Mouse (Mus musculus): Measurements from ENCODE around the gene Cxcl14. TPM values are rescaled to one million over a fixed set of nuclear protein-coding genes. Genes with fewer than 3 reads are reported as not detected.

Cxcl14 gene
- polyA plus RNA-seq, 1 experiment = 78.2 TPM

DNA sequence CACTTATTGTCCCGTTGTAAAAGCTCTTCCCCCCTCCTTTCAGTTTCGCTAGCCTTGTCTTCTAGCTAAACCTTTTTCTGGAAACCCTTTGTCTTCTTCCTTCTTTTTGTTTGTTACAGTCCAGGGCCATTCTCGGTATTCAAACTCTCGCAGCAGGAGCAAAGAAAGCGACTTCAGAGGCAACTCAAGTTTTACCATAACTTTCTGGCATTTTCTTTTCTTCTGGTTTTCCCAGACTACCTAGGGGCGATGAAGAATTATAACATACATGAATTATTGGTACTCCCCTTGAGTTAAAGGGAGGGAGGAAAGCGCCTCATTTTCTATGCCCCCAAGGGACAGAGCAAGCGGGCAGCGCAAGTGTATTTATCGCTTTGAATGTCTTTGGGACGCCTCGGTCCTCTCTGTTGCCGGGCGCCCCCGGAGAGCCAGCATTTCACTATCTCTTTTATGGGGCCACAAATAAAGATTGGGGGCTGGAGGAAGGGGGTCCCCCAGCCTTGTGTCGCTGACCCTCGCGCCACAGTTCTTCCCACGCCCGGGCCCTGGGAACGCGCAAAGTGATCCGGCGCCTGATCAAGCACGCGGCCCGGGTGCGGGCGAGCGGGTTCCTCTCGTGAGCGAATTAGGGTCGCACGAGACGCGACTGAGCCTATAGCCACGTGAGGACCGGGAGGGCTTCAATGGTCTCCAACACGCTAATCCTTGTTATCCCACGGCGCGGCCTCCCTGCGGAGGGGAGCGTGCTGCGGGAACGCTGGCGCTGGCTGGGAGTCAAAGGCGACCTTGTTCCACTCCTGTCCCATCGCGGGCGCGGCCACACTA lies 37.9 kb downstream of the Cxcl14 start:
- no peak for DNase-seq
- no peaks in the 10 kb centered on the region for H3K4me1 ChIP-seq (ENCODE audit: control insufficient read depth, insufficient read depth, low read length)
- 1% methylated on average over 52 of the region's 52 CpGs for WGBS
- H3K4me3 ChIP-seq (replicated peaks; ENCODE audit: insufficient read depth, low read depth, low read length) = no peak overlapping the region
- TF ChIP-seq CTCF (IDR thresholded peaks at IDR 0.05; ENCODE audit: borderline replicate concordance, insufficient read depth, low read depth, low read length) (no peak), POLR2A (IDR thresholded peaks at IDR 0.05; ENCODE audit: borderline replicate concordance, insufficient read depth, low read length) (no peak)
- peaks cover 4% of the 10 kb centered on the region; the same call in 1 of the 2 replicates for H3K27me3 ChIP-seq (ENCODE audit: control insufficient read depth, insufficient read depth, low read length)
- no peak overlapping the region for H3K27ac ChIP-seq (ENCODE audit: insufficient read depth, low read length)

DNA sequence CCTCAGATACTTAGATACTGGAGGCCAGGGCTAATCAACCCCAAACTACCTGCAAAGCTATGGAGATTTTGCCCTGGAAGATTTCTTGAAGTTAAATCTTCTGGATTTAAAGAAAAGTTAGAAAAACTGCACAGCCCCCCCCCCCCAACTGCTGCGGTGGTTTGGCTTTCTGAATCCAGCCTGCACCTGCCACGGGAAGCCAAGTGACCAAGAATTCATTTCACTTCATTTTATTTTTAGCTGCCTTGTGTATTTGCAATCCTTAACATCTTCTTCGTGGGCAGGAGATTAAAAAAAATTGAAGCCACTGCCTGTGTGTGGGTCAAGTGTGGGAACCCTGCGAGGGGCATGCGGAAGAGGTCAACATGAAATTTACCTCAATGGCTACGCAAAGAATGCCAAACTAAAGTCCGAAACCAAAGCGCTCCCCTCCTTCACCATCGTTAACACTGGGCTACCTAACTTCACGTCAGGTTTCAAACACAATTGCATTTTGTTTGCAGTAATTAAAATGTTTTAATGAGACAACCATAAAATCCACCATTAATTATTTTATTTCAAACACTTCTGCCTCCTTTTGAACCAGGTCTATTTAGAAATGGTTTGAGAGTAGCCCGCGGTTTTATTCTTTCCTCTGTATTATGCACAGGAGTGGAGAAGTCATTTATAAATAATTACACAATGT lies 38.7 kb downstream of the Cxcl14 start:
- peaks cover 5% of the 10 kb centered on the region; the same call in 1 of the 2 replicates for H3K27me3 ChIP-seq (ENCODE audit: control insufficient read depth, insufficient read depth, low read length)
- WGBS = 19% methylated on average over 12 of the region's 12 CpGs
- no peaks in the 10 kb centered on the region for H3K4me1 ChIP-seq (ENCODE audit: control insufficient read depth, insufficient read depth, low read length)
- no peak overlapping the region for H3K4me3 ChIP-seq (replicated peaks; ENCODE audit: insufficient read depth, low read depth, low read length)
- no peak overlapping the region for H3K27ac ChIP-seq (ENCODE audit: insufficient read depth, low read length)
- TF ChIP-seq POLR2A (IDR thresholded peaks at IDR 0.05; ENCODE audit: borderline replicate concordance, insufficient read depth, low read length) (no peak), CTCF (IDR thresholded peaks at IDR 0.05; ENCODE audit: borderline replicate concordance, insufficient read depth, low read depth, low read length) (no peak)
- no peak for DNase-seq

GRCm38 (mm10) chr13:56256716-56257299 lies 39.5 kb downstream of the Cxcl14 start:
- H3K4me1 ChIP-seq (ENCODE audit: control insufficient read depth, insufficient read depth, low read length) = no peaks in the 10 kb centered on the region
- TF ChIP-seq CTCF (IDR thresholded peaks at IDR 0.05; ENCODE audit: borderline replicate concordance, insufficient read depth, low read depth, low read length) (no peak), POLR2A (IDR thresholded peaks at IDR 0.05; ENCODE audit: borderline replicate concordance, insufficient read depth, low read length) (no peak)
- H3K4me3 ChIP-seq (replicated peaks; ENCODE audit: insufficient read depth, low read depth, low read length) = no peak overlapping the region
- H3K27ac ChIP-seq (ENCODE audit: insufficient read depth, low read length) = no peak overlapping the region
- no peak for DNase-seq
- 17% methylated on average over 14 of the region's 14 CpGs for WGBS
- H3K27me3 ChIP-seq (ENCODE audit: control insufficient read depth, insufficient read depth, low read length) = peaks cover 9% of the 10 kb centered on the region; the same call in 1 of the 2 replicates

DNA sequence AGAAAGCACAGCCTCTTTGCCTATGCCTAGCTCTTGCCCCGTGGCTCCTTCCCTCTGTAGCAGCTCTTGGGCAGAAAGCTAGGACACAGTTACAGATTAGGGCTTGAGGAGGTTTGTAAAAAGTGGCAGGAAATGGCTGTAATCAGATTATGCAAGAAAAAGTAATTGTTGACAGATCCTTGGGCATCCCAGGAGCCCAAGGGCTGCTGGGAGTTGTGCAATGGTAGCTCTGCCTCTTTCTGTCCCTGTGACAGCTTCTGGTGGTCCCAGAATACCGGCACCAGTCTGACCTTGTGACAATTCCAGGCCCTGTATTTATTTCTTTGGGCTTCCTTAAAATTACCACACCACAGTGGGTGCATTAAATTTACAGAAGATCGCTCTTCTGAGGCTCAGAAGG lies 43.0 kb downstream of the Cxcl14 start:
- Histone ChIP-seq H3K4me1 (ENCODE audit: control insufficient read depth, insufficient read depth, low read length) (no peaks in the 10 kb centered on the region), H3K27me3 (ENCODE audit: control insufficient read depth, insufficient read depth, low read length) (peaks cover 10% of the 10 kb centered on the region; the same call in 1 of the 2 replicates), H3K4me3 (replicated peaks; ENCODE audit: insufficient read depth, low read depth, low read length) (no peak overlapping the region), H3K27ac (ENCODE audit: insufficient read depth, low read length) (no peak overlapping the region)
- DNase-seq = no peak
- WGBS = 32% methylated on average over 3 of the region's 3 CpGs
- TF ChIP-seq CTCF (IDR thresholded peaks at IDR 0.05; ENCODE audit: borderline replicate concordance, insufficient read depth, low read depth, low read length) = no peak
- TF ChIP-seq POLR2A (IDR thresholded peaks at IDR 0.05; ENCODE audit: borderline replicate concordance, insufficient read depth, low read length) = no peak

DNA sequence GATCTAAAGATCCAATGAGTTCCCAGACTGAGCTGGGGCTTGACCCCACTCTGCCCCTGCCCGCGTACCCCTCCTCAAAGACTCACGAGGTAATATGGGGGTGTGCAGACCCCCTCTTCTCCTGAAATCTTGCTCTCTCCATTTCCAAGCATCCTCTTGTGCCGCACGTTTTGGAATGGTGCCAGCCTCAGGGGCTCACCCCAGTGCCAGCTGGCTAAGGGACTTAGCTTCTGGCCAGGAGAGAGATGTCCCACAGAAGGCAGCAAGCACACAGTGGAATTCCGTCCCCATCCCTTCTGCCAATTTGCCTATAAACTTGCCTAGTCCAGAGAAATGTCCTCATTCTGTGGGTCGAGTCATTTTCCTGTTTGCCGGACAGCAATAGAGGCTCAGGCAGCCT lies 43.6 kb downstream of the Cxcl14 start:
- WGBS = 8% methylated on average over 8 of the region's 8 CpGs
- H3K4me3 ChIP-seq (replicated peaks; ENCODE audit: insufficient read depth, low read depth, low read length) = no peak overlapping the region
- H3K27me3 ChIP-seq (ENCODE audit: control insufficient read depth, insufficient read depth, low read length) = peaks cover 10% of the 10 kb centered on the region; the same call in 1 of the 2 replicates
- no peaks in the 10 kb centered on the region for H3K4me1 ChIP-seq (ENCODE audit: control insufficient read depth, insufficient read depth, low read length)
- DNase-seq = no peak
- TF ChIP-seq POLR2A (IDR thresholded peaks at IDR 0.05; ENCODE audit: borderline replicate concordance, insufficient read depth, low read length) = no peak
- TF ChIP-seq CTCF (IDR thresholded peaks at IDR 0.05; ENCODE audit: borderline replicate concordance, insufficient read depth, low read depth, low read length) = no peak
- no peak overlapping the region for H3K27ac ChIP-seq (ENCODE audit: insufficient read depth, low read length)

DNA sequence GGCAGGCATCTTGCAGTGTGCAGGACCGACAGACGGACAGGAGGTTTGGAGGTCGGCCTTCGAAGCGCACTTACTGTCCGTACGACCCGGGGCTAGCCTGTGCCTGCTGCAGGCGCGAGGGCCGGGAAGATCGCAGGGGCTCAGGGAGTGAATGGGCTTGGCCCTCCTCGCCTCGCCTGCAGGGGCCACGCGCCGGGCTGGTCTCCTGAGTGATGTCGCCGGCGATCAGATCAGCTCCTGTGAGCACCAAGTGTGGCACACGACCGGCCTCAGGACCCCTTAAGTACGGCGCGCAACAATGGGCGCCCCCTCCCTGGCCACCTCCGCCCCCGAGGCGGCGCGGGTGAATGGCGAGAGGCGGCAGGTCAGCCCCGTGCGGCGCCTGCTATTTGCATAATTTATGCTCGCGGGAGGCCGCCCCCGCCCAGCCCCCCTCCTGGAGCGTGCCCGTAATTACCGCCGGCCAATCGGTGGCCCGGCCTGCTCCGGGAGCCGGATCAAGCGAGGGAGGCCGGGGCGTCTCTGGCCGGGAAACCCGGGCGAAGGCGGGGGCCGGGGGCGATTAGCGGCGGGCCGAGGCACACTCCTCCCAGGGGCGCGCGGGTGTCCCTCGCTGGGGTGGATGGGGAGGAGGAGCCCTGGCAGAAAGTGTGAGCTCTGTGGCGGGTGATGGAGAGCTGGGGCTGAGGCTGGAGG lies 44.3 kb downstream of the Cxcl14 start, which contains the start of gene Neurog1:
Neurog1 (minus strand) TSS at position 240 of the 696 bp plus-strand sequence.
- H3K4me3 ChIP-seq (replicated peaks; ENCODE audit: insufficient read depth, low read depth, low read length) = no peak within 1 kb of the TSS
- no peaks in the 10 kb centered on the region for H3K4me1 ChIP-seq (ENCODE audit: control insufficient read depth, insufficient read depth, low read length)
- TF ChIP-seq CTCF (IDR thresholded peaks at IDR 0.05; ENCODE audit: borderline replicate concordance, insufficient read depth, low read depth, low read length) = no peak
- no peak for TF ChIP-seq POLR2A (IDR thresholded peaks at IDR 0.05; ENCODE audit: borderline replicate concordance, insufficient read depth, low read length)

More for the DNA sequence above, 44.3 kb downstream of the Cxcl14 start, which contains the start of gene Neurog1:
- peak; percentile 14 to 22 for DNase-seq
- Histone ChIP-seq H3K27ac (ENCODE audit: insufficient read depth, low read length) (no peak within 1 kb of the TSS), H3K27me3 (ENCODE audit: control insufficient read depth, insufficient read depth, low read length) (peaks cover 10% of the 10 kb centered on the region; the same call in 1 of the 2 replicates)
- WGBS = 2% methylated on average over 65 of the region's 65 CpGs
